Mouse (Mus musculus) layer of hippocampus, adult 9-11 months (tissue): ENCODE data around the gene Zkscan17.

Source experiments
- DNase-seq: peaks from one replicate; pipeline ENCODE4 v3.0.0; 2022

Zkscan17 gene

DNA sequence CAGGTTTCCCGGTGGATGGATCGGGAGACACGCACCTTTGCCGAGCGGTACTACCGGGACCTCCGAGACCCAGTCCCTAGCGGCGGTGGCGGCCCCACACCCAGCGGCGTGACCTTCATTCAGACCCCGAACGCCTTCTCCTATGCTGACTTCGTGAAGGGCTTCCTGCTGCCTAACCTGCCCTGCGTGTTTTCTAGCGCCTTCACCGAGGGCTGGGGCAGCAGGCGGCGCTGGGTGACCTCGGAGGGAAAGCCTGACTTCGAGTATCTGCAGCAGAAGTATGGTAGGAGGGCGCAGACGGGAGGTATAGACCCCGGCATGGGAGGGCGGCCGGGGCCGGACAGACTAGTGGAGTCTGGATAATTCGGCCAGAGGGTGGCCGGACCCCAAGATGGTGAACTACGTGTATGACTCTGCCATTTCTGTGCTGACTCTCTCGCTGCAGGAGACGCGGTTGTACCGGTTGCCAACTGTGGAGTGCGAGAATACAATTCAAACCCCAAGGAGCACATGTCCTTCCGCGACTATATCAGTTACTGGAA, 76.2 kb downstream of the Zkscan17 start:
- no peak for DNase-seq

GRCm38 (mm10) chr11:59449741-59450229, 76.8 kb downstream of the Zkscan17 start, which contains the start of gene Jmjd4:
Gene Jmjd4, plus strand, starts transcription at chr11:59450045.
- peak; percentile 93 for DNase-seq

DNA sequence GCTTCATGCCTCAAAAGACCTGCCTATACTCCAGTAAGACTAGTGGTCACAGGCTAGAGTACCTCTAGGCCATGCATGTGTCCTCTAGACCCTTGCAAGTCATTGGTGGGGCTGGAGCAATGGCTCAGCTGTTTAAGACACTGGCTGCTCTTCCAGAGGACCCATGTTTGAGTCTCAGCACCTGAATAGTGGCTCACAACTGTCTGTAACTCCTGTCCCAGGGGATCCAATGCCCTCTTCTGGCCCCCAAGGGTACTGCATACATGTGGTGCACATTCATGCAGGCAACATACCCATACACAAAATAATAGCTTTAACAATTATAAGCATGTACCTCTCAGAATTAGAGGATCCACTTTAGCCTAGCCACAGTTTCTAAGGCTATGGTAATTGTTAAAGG, 83.4 kb downstream of the Zkscan17 start:
- no peak for DNase-seq

DNA sequence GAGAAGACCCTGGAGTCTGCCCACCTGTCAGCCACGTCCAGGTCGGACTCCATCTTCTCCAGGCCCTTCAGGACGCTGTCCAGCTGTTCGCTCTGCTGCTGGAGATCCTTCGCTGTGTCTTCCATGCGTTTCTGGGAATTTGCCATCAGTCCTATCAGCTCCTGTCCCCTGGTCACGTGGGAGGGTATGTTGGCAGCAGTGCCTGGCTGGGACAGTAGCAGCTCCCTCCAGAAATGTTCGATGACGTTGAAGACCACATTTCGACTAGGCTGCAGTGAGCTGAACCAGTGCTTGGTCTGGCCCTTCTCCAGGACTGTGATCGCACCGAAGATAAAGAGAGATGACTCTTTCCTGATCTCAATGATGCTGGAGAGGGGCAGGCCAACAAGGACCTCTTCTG, 88.6 kb downstream of the Zkscan17 start:
- DNase-seq: no peak
